Mouse (Mus musculus) testis, adult 2 months (tissue): ENCODE results near the gene Carnmt1.

ENCODE experiments used
- CTCF ChIP-seq: fragments of 200-500 bp; IDR thresholded peaks from 2 replicates; pipeline ENCODE4 v1.5.1; 2012; ENCODE audit warnings: low read depth, mild to moderate bottlenecking, inconsistent platforms, low read length, moderate library complexity; ENCODE audit not compliant: control insufficient read depth, insufficient read depth, insufficient replicate concordance
- POLR2A ChIP-seq: fragments of 200-500 bp; IDR thresholded peaks from 2 replicates; pipeline ENCODE4 v1.6.1; 2012; ENCODE audit warnings: low read depth, mild to moderate bottlenecking, inconsistent platforms, low read length, moderate library complexity; ENCODE audit not compliant: control insufficient read depth

DNA sequence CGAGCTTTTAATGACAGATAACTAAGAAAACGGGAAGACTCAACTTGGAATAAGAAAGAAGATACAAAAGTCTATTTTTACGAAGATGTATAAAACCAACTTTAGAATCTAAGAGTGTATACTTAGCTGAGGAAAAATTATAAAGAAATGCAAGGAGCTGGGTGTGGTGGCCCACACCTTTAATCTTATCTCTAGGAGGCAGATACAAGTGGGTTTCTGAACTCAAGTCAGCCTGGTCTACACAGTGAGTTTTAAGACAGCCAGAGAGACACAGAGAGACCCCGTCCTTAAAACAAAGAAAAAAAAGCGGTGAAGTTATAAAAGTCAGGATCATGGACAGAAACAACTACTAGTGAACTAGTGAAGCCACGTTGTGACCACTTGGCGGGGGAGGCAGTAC, 68.6 kb downstream of the Carnmt1 start:
- TF ChIP-seq POLR2A: no peak
- TF ChIP-seq CTCF: no peak
